Mouse (Mus musculus) CH12F3 (cell line): ENCODE measurements around the gene March10.

Experiments
- in situ Hi-C: fragments of 300-500 bp; cut with MboI; formaldehyde crosslinking; loops from 2 replicates; pipeline ENCODE4 v1.14.3; 2020; ENCODE audit warnings: low sequenced_read_pairs

Gene March10

DNA sequence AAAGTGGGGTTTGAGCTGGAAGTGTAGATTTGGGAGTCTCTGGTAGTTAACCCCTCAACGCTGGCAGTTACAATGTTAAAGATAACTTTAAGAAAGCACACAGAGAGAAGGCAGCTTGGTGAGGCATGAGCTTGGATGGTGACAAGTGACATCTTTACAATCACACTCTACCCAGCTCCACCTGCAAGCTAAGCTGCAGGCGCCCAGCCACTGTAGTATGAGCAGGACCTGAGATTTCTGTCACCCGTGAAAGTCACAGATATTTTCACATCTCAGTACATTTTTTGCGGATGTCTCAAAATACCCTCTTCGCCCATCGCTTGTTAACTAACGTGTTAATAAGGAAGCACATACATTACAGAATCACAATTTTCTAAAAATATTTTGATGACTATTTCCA, 36.6 kb downstream of the March10 start:
- in situ Hi-C loops = no loop called here

- in situ Hi-C loops = no loop called here
These were observed 42.5 kb downstream of the March10 start for GRCm38 (mm10) chr11:105414009-105414408.

GRCm38 (mm10) chr11:105409408-105409807, 47.1 kb downstream of the March10 start:
- in situ Hi-C loops = no loop called here

GRCm38 (mm10) chr11:105407846-105408441, 48.6 kb downstream of the March10 start:
- in situ Hi-C loops = no loop called here

DNA sequence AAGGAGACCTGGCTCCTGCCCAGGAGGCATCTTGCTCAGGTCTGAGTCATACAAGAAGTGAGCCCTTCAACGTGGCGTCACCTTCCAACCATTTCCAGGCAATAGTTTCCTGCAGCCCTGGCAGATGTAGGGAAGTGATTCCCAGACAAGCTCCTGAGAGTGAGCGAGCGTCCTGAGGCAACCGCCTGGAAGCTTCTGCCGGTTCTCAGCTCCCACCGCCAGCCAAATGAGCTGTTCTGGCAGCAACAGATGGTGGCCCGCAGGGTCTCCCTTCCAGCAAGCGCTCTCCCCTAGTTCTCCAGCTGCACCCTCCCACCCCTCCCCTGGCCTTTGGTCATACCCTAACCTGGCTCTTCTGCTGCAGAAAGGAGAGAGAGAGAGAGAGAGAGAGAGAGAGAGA, 54.2 kb downstream of the March10 start:
- in situ Hi-C loops = no loop called here

DNA sequence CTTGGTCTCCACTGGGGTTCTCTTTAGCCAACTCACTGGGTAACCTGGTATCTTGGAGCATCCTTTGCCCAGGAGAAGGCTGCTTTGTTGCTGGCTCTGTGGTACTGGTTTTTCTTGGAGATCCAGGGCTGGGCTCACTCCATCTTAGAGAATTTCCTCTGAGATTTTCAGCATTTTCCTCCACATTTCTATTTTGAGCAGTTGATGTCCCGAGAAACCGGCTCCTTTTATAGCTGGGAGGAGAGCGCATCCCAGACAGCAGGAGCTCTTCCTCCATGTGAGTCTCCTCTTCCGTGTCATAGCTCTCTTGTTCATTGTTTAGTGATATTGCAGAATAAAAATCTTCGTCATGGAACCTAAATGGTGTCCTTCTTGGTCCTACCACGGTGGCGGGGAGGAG, 66.2 kb downstream of the March10 start:
- in situ Hi-C loops = no loop called here

DNA sequence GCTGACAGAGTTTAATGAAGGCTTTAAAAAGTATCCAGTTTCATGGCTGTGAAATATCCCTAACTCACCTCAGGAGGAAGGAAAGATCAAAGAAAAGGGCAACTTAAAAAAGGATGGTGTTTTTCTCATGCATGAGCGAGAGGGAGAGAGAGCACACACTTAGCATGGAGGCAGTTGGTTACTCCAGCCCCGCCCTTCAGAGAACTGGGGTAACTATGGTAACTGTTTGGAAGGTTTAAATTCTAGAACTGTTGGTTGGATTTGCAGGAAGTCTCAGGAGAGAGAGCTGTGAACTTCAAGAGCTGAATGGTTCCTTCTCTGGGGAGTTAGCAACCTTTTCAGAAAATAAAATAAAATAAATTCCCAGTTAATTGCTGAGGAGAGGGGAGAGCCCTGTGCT, 67.9 kb downstream of the March10 start:
- in situ Hi-C loops = no loop called here

DNA sequence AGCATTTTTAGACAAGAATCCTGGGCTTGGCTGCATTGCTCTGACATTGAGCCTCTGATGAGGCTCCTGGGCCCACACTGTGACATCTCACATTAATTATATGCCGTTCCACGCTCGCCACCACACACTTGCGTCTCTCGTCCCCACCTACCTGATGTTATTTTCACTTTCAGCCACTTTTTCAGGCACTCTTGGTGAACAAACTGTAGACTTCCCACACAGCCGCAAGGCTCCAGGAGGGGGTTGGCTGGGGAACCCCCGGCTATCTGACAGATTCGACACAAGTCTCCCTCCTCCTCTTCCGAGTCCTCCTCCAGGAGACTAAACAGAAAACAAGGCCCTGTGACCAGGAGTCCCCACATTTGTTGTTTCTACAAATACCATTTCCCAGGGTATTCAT, 71.3 kb downstream of the March10 start:
- in situ Hi-C loops = no loop called here

DNA sequence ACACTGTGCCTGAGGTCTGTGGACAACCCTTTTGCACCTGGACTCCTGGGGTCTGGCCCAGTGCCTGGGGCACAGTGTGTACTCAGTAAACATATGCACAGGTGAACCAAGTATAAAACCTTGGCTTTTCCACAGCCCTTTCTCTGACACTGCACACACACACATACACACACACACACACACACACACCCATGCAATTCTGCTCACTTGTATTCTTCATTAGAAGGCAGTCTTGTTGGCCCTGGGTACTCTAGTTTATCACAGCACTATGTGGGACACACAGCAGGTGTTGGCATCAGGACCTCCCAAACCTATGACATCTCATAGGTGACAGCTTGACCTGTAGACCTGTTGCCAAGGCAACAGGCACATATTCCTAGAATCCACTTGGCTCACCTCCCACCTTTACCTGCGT, 80.7 kb downstream of the March10 start:
- in situ Hi-C loops = no loop called here

GRCm38 (mm10) chr11:105374526-105375175, 81.9 kb downstream of the March10 start:
- in situ Hi-C loops = no loop called here

DNA sequence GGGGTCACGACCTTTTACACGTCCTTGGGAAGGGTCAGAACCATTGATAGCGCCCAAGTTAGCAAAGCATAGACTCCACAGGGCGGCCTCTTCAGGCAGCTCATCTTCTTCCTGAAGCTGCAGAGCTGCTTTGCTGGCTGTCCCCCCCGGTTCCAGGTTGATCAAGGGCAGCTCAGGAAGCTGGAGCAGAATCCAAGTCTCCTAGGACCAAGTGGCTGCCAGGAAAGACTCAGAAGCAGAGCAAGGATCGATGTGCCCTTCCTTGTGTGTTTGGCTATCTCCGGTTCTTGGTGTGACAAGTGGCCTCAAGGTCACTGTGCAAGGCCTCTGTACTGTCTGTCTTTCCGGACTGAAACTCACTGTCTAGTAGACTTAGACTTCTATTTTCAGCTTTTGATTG, 82.7 kb downstream of the March10 start:
- in situ Hi-C loops = no loop called here

DNA sequence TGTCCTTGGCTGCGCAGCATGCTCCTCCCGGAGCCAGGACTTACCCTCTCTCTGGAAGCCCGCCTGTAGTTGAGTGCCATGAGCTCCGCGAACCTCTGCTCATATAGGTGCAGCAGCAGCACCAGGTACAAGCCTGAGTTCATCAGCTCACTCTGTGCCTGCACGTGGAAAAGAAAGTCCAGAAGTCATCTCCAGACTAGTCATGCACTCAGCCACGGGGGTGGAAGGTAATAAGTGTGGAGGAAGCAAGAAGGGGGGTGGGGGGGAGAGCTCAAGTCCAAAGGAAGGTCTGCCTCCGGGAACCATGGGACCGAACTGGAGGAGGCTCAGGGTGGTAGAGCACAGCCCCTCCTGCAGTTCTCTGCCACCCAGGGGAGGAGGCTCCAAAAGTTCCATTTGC, 84.7 kb downstream of the March10 start:
- in situ Hi-C loops = no loop called here

DNA sequence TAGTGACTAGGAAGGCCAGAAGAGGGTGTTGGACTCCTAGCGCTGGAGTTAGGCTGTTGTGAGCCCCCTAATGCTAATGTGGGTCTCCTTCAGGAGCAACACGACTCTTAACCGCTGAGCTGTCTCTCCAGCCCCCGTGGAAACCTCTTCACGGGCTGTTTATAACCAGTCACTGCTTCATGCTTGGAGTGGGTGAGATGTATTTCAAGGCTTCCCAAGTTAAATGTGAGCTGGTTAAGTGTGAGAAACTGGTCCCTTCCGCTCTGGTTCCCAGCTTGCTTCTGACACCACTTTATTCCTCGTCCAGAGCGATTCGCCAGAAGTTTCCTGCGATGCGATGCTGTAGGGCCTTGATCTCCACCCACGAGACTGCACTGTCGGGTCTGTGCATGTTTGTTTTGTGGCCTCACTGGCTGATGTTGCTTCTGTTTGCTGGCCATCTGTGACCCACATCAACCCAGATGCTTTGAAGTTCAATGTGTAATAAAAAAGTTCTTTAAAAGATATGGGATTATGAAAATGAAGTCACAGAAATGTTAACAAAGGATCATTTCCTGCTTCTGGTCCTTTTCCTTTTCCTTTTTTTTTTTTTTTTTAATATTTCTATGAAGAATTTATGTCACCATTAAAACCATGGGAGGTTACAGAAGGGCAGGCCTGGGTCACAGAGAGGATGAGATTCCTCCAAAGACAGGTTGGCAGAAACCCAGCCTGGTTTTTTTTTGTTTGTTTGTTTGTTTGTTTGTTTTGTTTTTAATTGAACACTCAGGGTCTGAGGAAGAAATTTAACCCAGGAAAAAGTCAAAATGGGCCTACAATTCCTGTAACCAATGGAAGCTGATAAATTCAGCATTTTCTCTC, 86.8 kb downstream of the March10 start:
- in situ Hi-C loops = loop anchor here (10.0 kb wide), 1 partner anchor 225 kb away; no protein-coding TSS in a partner anchor

DNA sequence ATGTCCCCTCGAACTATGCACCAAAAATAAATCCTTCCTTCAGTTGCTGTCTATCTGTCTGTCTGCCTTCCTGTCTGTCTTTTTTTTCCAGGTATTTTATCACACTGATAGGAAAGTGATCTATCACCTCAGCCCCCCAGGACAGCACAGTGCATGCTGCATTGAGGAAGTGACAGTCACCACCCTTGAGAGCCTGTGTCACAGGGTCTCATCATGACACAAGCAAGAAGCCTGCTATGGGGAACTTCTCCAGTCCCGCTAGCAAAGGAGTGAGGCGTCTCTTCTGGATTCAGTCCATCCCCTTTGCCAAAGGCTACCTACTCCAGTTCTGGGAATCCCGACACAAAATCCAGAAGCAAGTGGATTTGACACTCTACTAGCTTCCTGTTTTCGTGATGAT, 87.7 kb downstream of the March10 start:
- in situ Hi-C loops = loop anchor here (10.0 kb wide), 1 partner anchor 226 kb away; no protein-coding TSS in a partner anchor

GRCm38 (mm10) chr11:105367163-105367562, 89.4 kb downstream of the March10 start:
- in situ Hi-C loops = loop anchor here (10.0 kb wide), 1 partner anchor 228 kb away; no protein-coding TSS in a partner anchor

DNA sequence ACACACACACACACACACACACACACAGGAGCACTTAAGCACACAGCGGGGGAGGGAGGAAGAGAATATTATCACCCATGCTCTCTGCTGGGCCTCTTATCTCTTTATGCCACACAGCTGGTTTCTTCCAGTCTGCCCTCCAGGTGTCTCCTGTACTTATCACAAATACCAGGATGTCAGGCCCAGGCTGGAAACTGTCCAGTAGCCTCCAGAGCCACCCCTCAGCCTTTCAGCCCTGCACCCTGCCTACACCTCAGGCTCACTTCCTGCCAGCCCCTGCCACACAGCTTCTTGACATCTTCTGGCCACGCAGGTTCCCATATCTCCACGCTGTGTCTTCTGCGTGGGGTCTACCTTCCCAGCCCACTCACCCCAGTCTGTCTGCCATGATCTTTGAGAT, 90.5 kb downstream of the March10 start:
- in situ Hi-C loops = loop anchor here (10.0 kb wide), 1 partner anchor 229 kb away; no protein-coding TSS in a partner anchor

- in situ Hi-C loops = loop anchor here (10.0 kb wide), 1 partner anchor 229 kb away; no protein-coding TSS in a partner anchor
These were observed 90.9 kb downstream of the March10 start for GRCm38 (mm10) chr11:105365611-105366010.

- in situ Hi-C loops = loop anchor here (10.0 kb wide), 1 partner anchor 230 kb away; no protein-coding TSS in a partner anchor
These were observed 92.0 kb downstream of the March10 start for GRCm38 (mm10) chr11:105364386-105365065.

DNA sequence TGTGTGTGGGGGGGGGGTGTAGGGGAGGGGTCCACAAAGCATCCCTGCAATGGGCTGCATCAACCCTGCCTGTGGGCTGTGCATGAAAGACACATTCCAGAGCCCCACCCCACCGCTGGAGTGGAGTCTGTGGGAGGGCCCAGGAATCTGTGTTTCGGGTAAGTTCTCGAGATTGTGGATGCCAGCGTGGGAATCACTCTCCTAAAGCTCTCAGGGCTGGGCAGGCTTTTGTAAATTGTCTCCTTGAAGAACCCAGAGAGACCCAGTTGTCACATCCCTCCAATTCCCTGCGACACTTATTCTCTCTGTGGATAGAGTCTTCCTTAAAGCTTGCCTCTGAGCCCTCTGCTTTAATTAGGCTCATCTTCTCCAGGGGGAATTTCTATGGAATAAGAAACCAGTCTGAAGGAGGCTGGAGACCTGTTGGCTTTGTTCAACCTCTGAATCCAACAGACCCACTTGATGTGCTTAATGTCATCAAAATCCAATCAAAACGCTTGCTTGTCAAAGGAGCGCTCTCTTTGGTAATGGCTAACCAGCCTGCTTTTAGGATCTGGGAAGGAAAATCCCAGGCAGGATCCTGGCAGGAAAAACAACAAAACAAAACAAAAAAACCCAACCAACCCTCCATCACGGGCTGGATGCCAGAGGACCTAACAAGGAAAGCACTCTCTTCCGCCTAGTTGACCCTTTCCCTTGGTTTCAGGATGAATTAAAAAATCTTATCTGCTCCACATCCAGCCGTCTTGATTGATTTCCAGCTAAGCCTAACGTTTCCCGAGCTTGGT, 92.7 kb downstream of the March10 start:
- in situ Hi-C loops = loop anchor here (10.0 kb wide), 1 partner anchor 231 kb away; no protein-coding TSS in a partner anchor
